Mouse (Mus musculus): ENCODE results near the gene Stpg3. TPM values are rescaled to one million over a fixed set of nuclear protein-coding genes. Genes with fewer than 3 reads are reported as not detected.

The Stpg3 gene
- polyA plus RNA-seq, 1 experiment from 2014 or later, result not detected

GRCm38 (mm10) chr2:25180973-25181890, 33.2 kb downstream of the Stpg3 start:
- DNase-seq (ENCODE audit: low spot score), result peak; percentile 75

GRCm38 (mm10) chr2:25180478-25180903, 33.9 kb downstream of the Stpg3 start, which contains the start of gene Nrarp:
TSS of gene Nrarp (plus strand) at chr2:25180758.
- DNase-seq (ENCODE audit: low spot score), result peak; percentile 91

- no peak for DNase-seq (ENCODE audit: low spot score)
Observed at GRCm38 (mm10) chr2:25179566-25180217, 34.7 kb downstream of the Stpg3 start.

- DNase-seq (ENCODE audit: low spot score), result no peak
Observed at GRCm38 (mm10) chr2:25178285-25178972, 36.0 kb downstream of the Stpg3 start.

- DNase-seq (ENCODE audit: low spot score), result no peak
Observed at GRCm38 (mm10) chr2:25177685-25178084, 36.8 kb downstream of the Stpg3 start.

GRCm38 (mm10) chr2:25177076-25177475, 37.4 kb downstream of the Stpg3 start:
- no peak for DNase-seq (ENCODE audit: low spot score)

GRCm38 (mm10) chr2:25176573-25176972, 37.9 kb downstream of the Stpg3 start:
- DNase-seq (ENCODE audit: low spot score), result no peak

- no peak for DNase-seq (ENCODE audit: low spot score)
Observed at GRCm38 (mm10) chr2:25175690-25176078, 38.8 kb downstream of the Stpg3 start.

GRCm38 (mm10) chr2:25174866-25175689, 39.4 kb downstream of the Stpg3 start:
- no peak for DNase-seq (ENCODE audit: low spot score)

GRCm38 (mm10) chr2:25173821-25174220, 40.6 kb downstream of the Stpg3 start:
- no peak for DNase-seq (ENCODE audit: low spot score)

- no peak for DNase-seq (ENCODE audit: low spot score)
Observed at GRCm38 (mm10) chr2:25172629-25173028, 41.8 kb downstream of the Stpg3 start.

- DNase-seq (ENCODE audit: low spot score), result no peak
Observed at GRCm38 (mm10) chr2:25171769-25172153, 42.7 kb downstream of the Stpg3 start.

- DNase-seq (ENCODE audit: low spot score), result no peak
Observed at GRCm38 (mm10) chr2:25171101-25171768, 43.2 kb downstream of the Stpg3 start.

GRCm38 (mm10) chr2:25170326-25171100, 43.9 kb downstream of the Stpg3 start:
- DNase-seq (ENCODE audit: low spot score), result no peak

GRCm38 (mm10) chr2:25169778-25170177, 44.7 kb downstream of the Stpg3 start:
- DNase-seq (ENCODE audit: low spot score), result no peak

- DNase-seq (ENCODE audit: low spot score), result no peak
Observed at GRCm38 (mm10) chr2:25168665-25168978, 45.8 kb downstream of the Stpg3 start.

GRCm38 (mm10) chr2:25167919-25168664, 46.3 kb downstream of the Stpg3 start:
- peak; percentile 49 for DNase-seq (ENCODE audit: low spot score)

GRCm38 (mm10) chr2:25167481-25167880, 47.0 kb downstream of the Stpg3 start:
- no peak for DNase-seq (ENCODE audit: low spot score)
